Mouse (Mus musculus): Measurements from ENCODE around the gene Gm20388. TPM values are rescaled to one million over a fixed set of nuclear protein-coding genes. Genes with fewer than 3 reads are reported as not detected.
A peak's percentile ranks its signal among the peaks of the same experiment; 100 is the strongest.

Gene Gm20388
- polyA plus RNA-seq, 1 experiment from 2014 or later: not detected

DNA sequence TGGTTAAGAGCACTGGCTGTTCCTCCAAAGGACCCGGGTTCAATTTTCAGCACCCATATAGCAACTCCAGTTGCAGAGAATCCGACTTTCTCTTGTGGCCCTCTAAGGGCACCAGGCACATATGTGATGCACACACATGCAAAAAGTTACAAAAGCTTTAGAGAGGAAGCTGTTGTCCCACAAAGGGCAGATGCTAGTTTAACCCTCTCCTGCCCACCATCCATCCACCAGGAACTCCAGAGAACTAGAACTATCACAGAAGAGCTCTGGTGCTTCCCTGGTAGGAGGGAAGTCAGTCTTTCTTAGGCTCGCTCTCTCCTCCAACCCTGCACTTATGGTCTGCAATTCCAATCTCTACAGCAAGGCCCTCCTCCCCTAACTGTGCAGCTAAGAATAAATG, 3082.4 kb downstream of the Gm20388 start:
- ATAC-seq (ENCODE audit: insufficient number of reproducible peaks, insufficient read depth, low FRiP score, low TSS enrichment): no peak
- no peaks in the 10 kb centered on the region for H3K9me3 ChIP-seq
- no peak overlapping the region for H3K4me3 ChIP-seq
- no peaks in the 10 kb centered on the region for H3K36me3 ChIP-seq
- H3K4me1 ChIP-seq: no peaks in the 10 kb centered on the region; the same call in 1 of the 2 replicates
- H3K4me2 ChIP-seq (replicated peaks): no peak overlapping the region
- no peak overlapping the region for H3K9ac ChIP-seq
- H3K27ac ChIP-seq: no peak overlapping the region
- 83% methylated on average over 3 of the region's 3 CpGs for WGBS
- H3K27me3 ChIP-seq: no peaks in the 10 kb centered on the region

DNA sequence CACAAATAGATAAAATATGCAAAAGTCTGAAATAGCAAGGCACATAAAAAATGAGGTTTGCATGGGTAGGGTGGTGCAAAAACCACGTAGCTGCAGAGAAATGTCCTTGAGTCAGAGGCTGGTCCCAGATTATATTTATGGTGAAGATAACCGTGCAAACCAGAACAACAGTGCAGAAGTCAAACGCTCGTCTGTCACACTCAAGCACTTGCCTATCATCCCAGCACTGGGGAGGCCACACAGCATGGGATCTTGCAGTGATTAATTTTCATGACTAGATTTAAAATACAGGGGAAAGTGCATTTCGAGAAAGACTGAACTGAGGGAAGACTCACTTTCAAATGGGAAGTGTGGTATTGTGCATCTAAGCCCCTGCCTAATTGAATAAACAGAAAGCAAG, 3083.1 kb downstream of the Gm20388 start:
- H3K36me3 ChIP-seq: no peaks in the 10 kb centered on the region
- 89% methylated on average over 5 of the region's 5 CpGs for WGBS
- no peak overlapping the region for H3K4me3 ChIP-seq
- H3K4me2 ChIP-seq (replicated peaks): no peak overlapping the region
- H3K9me3 ChIP-seq: no peaks in the 10 kb centered on the region
- H3K27me3 ChIP-seq: no peaks in the 10 kb centered on the region
- no peaks in the 10 kb centered on the region; the same call in 1 of the 2 replicates for H3K4me1 ChIP-seq
- no peak overlapping the region for H3K27ac ChIP-seq
- H3K9ac ChIP-seq: no peak overlapping the region
- ATAC-seq (ENCODE audit: insufficient number of reproducible peaks, insufficient read depth, low FRiP score, low TSS enrichment): no peak

DNA sequence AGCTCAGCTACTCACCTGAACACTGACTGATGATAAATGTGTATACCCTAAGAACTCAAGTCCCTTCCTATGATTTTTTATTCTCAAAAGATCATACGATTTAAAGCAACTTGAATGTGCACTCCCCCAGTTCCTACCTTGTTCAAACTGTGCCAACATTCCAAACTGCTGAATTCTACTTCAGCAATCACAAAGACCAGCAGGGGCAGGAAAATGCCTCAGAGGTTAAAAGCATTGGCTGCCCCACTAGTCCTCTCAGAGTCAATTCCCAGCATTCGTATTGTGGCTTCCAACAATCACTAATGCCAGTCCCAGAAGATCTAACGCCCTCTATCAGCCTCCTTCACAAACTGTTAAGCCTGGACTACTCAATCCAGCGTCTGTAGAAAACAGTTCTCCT, 3087.3 kb downstream of the Gm20388 start:
- Histone ChIP-seq H3K36me3 (no peaks in the 10 kb centered on the region), H3K27me3 (no peaks in the 10 kb centered on the region), H3K4me1 (no peaks in the 10 kb centered on the region), H3K4me2 (replicated peaks) (no peak overlapping the region), H3K27ac (no peak overlapping the region), H3K9ac (no peak overlapping the region), H3K4me3 (no peak overlapping the region), H3K9me3 (no peaks in the 10 kb centered on the region)
- WGBS: 82% methylated on average over 4 of the region's 4 CpGs
- ATAC-seq (ENCODE audit: insufficient number of reproducible peaks, insufficient read depth, low FRiP score, low TSS enrichment): no peak

DNA sequence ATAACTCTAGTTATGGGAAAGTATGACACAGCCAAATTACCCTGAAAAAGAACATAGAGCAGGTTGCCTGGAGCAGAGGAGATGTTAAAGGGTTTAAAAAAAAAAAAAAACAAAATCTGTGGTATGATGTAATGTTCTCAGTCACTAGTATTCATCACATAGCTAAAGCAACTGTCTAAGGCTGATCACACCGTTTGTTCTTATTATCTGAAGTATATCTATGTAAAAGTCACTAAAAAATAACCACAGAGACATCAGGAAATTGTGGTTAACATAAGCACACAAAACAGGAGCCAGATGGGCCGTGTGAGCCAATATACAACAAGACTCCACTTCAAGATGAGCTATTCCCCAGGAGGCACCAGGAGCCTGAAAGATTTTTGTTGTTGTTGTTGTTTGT, 3089.7 kb downstream of the Gm20388 start:
- no peak overlapping the region for H3K4me2 ChIP-seq (replicated peaks)
- H3K9ac ChIP-seq: no peak overlapping the region
- no peak for ATAC-seq (ENCODE audit: insufficient number of reproducible peaks, insufficient read depth, low FRiP score, low TSS enrichment)
- H3K27me3 ChIP-seq: no peaks in the 10 kb centered on the region
- no peaks in the 10 kb centered on the region for H3K9me3 ChIP-seq
- H3K4me1 ChIP-seq: peaks cover 18% of the 10 kb centered on the region
- 74% methylated on average over 2 of the region's 2 CpGs for WGBS
- H3K4me3 ChIP-seq: no peak overlapping the region
- no peaks in the 10 kb centered on the region for H3K36me3 ChIP-seq
- H3K27ac ChIP-seq: no peak overlapping the region

DNA sequence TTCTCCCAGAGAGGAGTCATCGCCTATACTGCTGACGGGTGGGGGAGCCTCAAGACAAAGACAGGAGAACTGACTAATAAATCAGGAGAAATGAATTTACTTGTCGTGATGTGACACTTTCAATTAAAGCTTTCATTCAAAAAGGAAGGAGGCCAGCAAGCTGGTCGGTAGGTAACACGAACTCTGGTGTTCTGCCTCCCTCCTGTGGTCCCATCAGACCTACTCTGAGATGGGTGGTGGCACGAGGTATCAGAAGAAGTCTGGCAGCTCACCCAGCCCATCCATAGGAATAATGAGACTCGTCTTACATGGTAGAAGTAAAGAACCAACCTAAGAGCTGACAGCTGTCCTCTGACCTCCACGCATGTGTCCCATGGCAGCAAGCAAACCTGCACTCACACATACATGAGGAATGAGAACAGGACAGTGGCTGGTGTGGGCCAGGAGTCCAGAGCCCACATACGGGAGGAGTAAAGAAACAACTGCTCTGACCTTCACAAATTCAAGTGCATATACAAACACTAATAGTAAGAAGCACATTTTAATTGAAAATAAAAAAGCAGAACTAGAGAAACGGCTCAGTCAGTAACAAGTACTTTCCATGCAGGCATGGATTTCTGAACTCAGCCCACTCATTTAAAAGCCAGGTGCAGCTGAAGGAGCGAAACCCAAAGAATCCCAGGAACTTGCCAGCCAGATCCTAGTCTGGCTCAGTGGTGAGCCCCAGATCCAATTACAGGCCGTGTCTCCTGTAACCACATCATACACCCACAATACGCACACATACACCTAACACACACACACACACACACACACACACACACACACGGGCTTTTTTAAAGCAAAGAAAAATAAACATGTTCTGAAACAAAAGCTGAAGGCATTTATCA, 3093.6 kb downstream of the Gm20388 start:
- no peak overlapping the region for H3K9ac ChIP-seq
- no peaks in the 10 kb centered on the region for H3K36me3 ChIP-seq
- no peak overlapping the region for H3K4me3 ChIP-seq
- H3K27ac ChIP-seq: 0 out of 2 replicates have a peak overlapping the region, but pooled peaks have one; percentile 17
- ATAC-seq (ENCODE audit: insufficient number of reproducible peaks, insufficient read depth, low FRiP score, low TSS enrichment): no peak
- H3K4me2 ChIP-seq (replicated peaks): no peak overlapping the region
- no peaks in the 10 kb centered on the region for H3K27me3 ChIP-seq
- 57% methylated on average over 14 of the region's 14 CpGs for WGBS
- H3K9me3 ChIP-seq: no peaks in the 10 kb centered on the region
- H3K4me1 ChIP-seq: peaks cover 29% of the 10 kb centered on the region

DNA sequence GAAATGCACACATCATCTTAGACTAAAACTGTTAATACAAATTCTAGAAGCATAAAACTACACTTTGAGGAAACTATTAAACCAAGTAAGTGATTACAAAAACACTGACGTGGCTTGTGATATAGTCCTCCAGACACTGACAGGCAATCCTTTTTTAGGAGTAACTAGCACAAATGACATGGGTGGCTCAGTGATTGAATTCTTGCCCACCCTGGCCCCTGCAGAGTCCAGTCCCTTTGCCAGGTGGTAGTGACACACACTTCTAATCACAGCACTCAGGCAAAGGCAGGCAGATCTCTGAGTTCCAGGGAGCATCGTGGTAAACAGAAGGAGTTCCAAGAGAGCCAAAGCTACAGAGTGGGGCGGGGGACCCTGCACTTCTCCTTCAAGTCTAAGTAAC, 3094.7 kb downstream of the Gm20388 start:
- H3K36me3 ChIP-seq: no peaks in the 10 kb centered on the region
- H3K9me3 ChIP-seq: no peaks in the 10 kb centered on the region
- H3K4me3 ChIP-seq: no peak overlapping the region
- 69% methylated on average over 3 of the region's 3 CpGs for WGBS
- no peak overlapping the region for H3K27ac ChIP-seq
- H3K4me1 ChIP-seq: peaks cover 29% of the 10 kb centered on the region
- no peaks in the 10 kb centered on the region for H3K27me3 ChIP-seq
- H3K9ac ChIP-seq: no peak overlapping the region
- ATAC-seq (ENCODE audit: insufficient number of reproducible peaks, insufficient read depth, low FRiP score, low TSS enrichment): no peak
- H3K4me2 ChIP-seq (replicated peaks): no peak overlapping the region

DNA sequence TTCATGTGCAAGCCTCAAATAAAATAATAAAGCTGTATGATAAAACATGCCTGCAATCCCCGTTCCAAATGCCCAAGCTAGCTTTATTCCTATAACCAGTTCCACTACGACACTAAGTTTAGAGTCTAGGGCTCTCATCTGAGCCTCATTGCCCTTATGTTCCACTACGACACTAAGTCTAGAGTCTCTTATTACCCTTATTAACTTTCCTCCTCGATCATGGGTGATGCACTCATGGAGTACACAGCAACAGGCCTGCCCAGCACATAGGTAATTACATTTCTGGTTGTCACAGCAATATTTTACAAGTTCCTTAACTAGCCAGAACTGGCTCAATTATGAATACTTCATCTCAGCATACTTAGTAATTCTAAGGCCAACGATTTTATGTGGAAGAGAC, 3095.2 kb downstream of the Gm20388 start:
- 77% methylated on average over 5 of the region's 5 CpGs for WGBS

DNA sequence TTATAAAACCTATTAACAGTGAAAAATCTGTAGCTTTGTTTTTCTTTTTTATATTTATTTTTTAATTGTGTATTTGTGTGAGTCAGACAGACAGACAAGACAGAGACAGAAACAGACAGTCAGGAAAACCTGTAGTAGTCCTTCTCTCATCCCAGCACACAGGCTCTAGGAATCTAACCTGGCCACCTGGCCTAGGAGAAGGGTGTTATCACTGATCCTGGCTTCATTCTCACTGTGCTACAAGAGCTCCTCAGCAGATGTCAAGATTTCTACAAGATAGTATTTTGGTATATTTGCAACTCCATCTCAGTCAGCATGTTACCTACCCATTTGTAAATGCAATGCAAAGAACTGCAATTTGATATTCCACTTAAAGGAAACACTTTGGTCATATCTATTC, 3100.7 kb downstream of the Gm20388 start:
- Histone ChIP-seq H3K27me3 (no peaks in the 10 kb centered on the region), H3K27ac (no peak overlapping the region), H3K9ac (no peak overlapping the region), H3K4me3 (no peak overlapping the region), H3K9me3 (no peaks in the 10 kb centered on the region), H3K4me1 (peaks cover 12% of the 10 kb centered on the region; the same call in 1 of the 2 replicates), H3K36me3 (0 out of 2 replicates have a peak, but pooled peaks cover 5% of the 10 kb centered on the region), H3K4me2 (replicated peaks) (no peak overlapping the region)
- ATAC-seq (ENCODE audit: insufficient number of reproducible peaks, insufficient read depth, low FRiP score, low TSS enrichment): no peak

More for the DNA sequence above, 3095.2 kb downstream of the Gm20388 start:
- Histone ChIP-seq H3K27ac (no peak overlapping the region), H3K36me3 (no peaks in the 10 kb centered on the region), H3K4me3 (no peak overlapping the region), H3K4me2 (replicated peaks) (no peak overlapping the region), H3K9ac (no peak overlapping the region), H3K9me3 (no peaks in the 10 kb centered on the region), H3K4me1 (peaks cover 29% of the 10 kb centered on the region), H3K27me3 (no peaks in the 10 kb centered on the region)
- no peak for ATAC-seq (ENCODE audit: insufficient number of reproducible peaks, insufficient read depth, low FRiP score, low TSS enrichment)

DNA sequence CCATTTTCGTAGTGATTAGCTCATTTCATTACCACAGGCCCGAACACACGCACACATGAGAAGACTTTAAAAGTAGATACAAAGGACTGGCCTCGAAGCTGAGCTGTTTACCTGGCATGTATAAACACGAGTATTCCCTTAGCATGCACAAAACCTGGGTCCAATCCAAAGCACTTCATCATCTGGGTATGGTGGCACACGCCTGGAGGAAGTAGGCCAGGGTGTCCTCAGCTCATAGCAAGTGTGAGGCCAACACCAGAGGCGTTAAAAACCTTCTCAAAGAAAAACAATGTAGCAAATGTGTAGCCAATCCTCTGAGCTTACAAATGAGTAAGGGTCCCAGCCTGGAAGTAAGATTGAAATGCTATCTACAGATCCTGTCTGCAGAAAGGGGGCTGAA, 3103.8 kb downstream of the Gm20388 start:
- no peak for ATAC-seq (ENCODE audit: insufficient number of reproducible peaks, insufficient read depth, low FRiP score, low TSS enrichment)
- no peak overlapping the region for H3K27ac ChIP-seq
- WGBS: 81% methylated on average over 7 of the region's 7 CpGs
- H3K4me2 ChIP-seq (replicated peaks): no peak overlapping the region
- H3K36me3 ChIP-seq: 0 out of 2 replicates have a peak, but pooled peaks cover 10% of the 10 kb centered on the region
- H3K4me1 ChIP-seq: peaks cover 16% of the 10 kb centered on the region; the same call in 1 of the 2 replicates
- H3K9me3 ChIP-seq: no peaks in the 10 kb centered on the region
- H3K4me3 ChIP-seq: no peak overlapping the region
- no peak overlapping the region for H3K9ac ChIP-seq
- no peaks in the 10 kb centered on the region for H3K27me3 ChIP-seq

DNA sequence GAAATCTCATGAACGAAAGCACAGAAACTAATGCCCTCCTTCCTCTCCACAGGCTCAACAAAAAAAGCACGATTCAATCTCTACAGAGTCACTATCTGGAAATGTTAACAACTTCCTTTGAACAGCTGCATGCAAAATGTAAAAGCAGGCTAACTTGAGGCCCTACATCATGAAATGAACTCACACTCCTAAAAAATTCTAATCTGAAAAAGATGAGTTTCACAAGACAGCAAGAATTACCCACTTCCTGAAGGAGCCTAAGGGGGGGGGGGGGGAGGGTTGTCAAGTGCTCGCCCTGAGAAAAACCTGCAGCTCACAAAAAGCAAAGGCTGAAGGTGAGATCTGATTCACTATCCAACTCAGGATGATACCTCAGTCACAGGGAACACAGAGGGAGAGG, 3104.4 kb downstream of the Gm20388 start:
- WGBS: 71% methylated on average over 3 of the region's 3 CpGs
- Histone ChIP-seq H3K4me1 (peaks cover 16% of the 10 kb centered on the region; the same call in 1 of the 2 replicates), H3K9me3 (no peaks in the 10 kb centered on the region), H3K4me3 (no peak overlapping the region), H3K9ac (no peak overlapping the region), H3K36me3 (0 out of 2 replicates have a peak, but pooled peaks cover 10% of the 10 kb centered on the region), H3K27ac (no peak overlapping the region), H3K4me2 (replicated peaks) (no peak overlapping the region), H3K27me3 (no peaks in the 10 kb centered on the region)
- no peak for ATAC-seq (ENCODE audit: insufficient number of reproducible peaks, insufficient read depth, low FRiP score, low TSS enrichment)

DNA sequence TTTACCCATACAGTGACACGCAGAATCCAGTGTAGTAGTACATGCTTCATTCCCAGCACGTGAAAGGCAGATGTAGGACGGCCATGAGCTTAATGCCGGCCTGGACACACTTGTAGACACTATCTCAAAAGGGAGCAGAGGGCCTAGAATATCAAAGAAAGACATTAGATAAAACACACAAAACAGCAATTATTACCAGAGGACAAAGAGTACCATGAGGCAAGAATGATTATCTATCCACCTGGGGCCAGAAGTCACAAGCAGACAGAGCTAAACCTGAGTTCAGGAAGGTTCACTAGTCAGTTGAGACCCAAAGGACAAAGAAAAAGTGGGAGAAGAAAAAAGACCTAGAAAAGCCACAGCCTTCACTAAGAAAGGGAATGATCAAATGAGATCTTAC, 3106.5 kb downstream of the Gm20388 start:
- Histone ChIP-seq H3K9me3 (no peaks in the 10 kb centered on the region), H3K27ac (no peak overlapping the region), H3K4me3 (no peak overlapping the region), H3K36me3 (0 out of 2 replicates have a peak, but pooled peaks cover 10% of the 10 kb centered on the region), H3K4me1 (peaks cover 16% of the 10 kb centered on the region; the same call in 1 of the 2 replicates), H3K27me3 (no peaks in the 10 kb centered on the region), H3K4me2 (replicated peaks) (no peak overlapping the region), H3K9ac (no peak overlapping the region)
- 91% methylated on average over 4 of the region's 4 CpGs for WGBS
- ATAC-seq (ENCODE audit: insufficient number of reproducible peaks, insufficient read depth, low FRiP score, low TSS enrichment): no peak

DNA sequence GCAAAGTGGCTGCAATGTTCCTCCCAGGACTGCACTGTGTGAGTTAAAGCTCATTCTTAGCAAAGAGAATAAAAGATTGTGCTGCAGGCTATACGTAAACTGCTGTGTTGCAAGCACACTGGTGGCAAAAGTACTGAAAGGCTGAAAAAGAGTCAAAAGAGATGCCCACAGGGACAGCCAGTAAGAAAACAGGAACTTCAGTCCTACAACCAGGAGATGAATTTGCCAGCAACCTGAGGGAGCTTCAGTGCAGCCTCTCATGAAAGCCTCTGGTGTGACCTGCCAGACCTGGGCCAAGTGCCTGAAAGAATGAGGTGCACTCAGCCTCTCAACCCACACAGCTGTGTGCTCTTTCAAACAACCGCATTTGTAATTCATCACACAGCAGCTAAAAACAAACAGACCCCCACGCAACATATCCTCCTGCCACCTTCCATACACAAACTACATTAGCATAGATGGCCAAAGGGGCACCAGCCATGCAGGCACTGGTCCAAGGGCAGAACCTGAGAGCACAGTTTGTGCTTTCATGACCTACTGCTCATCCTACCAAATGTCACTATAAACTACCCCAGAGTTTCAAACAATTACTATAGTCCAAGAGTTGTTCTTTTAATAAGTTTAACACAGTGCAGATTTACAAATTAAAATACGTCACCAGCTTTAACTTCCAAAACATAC, 3108.0 kb downstream of the Gm20388 start:
- H3K9me3 ChIP-seq: no peaks in the 10 kb centered on the region
- H3K4me1 ChIP-seq: peaks cover 16% of the 10 kb centered on the region; the same call in 1 of the 2 replicates
- no peak overlapping the region for H3K4me3 ChIP-seq
- H3K4me2 ChIP-seq (replicated peaks): no peak overlapping the region
- H3K9ac ChIP-seq: no peak overlapping the region
- no peaks in the 10 kb centered on the region for H3K27me3 ChIP-seq
- WGBS: 82% methylated on average over 4 of the region's 4 CpGs
- no peak overlapping the region for H3K27ac ChIP-seq
- ATAC-seq (ENCODE audit: insufficient number of reproducible peaks, insufficient read depth, low FRiP score, low TSS enrichment): no peak
- H3K36me3 ChIP-seq: 0 out of 2 replicates have a peak, but pooled peaks cover 5% of the 10 kb centered on the region
